26 mouse cellular contexts compared by ENCODE assay signal in genomic region chr12:75771410-75771809, GRCm38 (mm10). TPM values are rescaled to one million over a fixed set of nuclear protein-coding genes. Genes with fewer than 3 reads are reported as not detected.
DNase-seq lines count a peak whose midpoint lies in the region; ATAC-seq and TF ChIP-seq lines count a peak whose summit lies in the region.
"Had no signal": no experiment of that assay in that cellular context is flagged by ENCODE, and none has a peak within 500 bp of the region (broad histone marks: within the 10 kb centered on the region; RNA-seq: fewer than 3 reads in every experiment).

No protein-coding gene starts in this region.

- peak; percentile 81; the same call in 1 of the 2 replicates for ATAC-seq in intestine, embryonic 16.5 days
- peak; percentile 68; the same call in 1 of the 2 replicates for ATAC-seq in stomach, embryonic 15.5 days (ENCODE audit: insufficient read depth, low FRiP score, low read depth)
- ATAC-seq in midbrain, embryonic 16.5 days = no peak
- ATAC-seq: forebrain, embryonic 14.5 days; forebrain, postnatal 0 days; hindbrain, embryonic 16.5 days had no signal

- H3K36me3 ChIP-seq in MEL (ENCODE audit: control insufficient read depth in 1 of 2, insufficient read depth in 2 of 2, low read length in 2 of 2) = peaks cover 0 to 7% of the 10 kb centered on the region in 2 experiments; a peak in 2 of 4 replicates
- no peaks in the 10 kb centered on the region for H3K36me3 ChIP-seq in intestine, embryonic 16.5 days (ENCODE audit: control insufficient read depth, insufficient read depth, low read length)
- H3K36me3 ChIP-seq in stomach, embryonic 15.5 days = no peaks in the 10 kb centered on the region
- no peaks in the 10 kb centered on the region for H3K36me3 ChIP-seq in midbrain, embryonic 16.5 days (ENCODE audit: control insufficient read depth, insufficient read depth, low read length)
- H3K36me3 ChIP-seq: G1E; heart, embryonic 12.5 days; heart, embryonic 15.5 days; hindbrain, embryonic 10.5 days; hindbrain, embryonic 13.5 days had no signal

- H3K79me2 ChIP-seq in MEL (ENCODE audit: control insufficient read depth, insufficient read depth, low read length, poor library complexity) = no peaks in the 10 kb centered on the region

- no peaks in the 10 kb centered on the region for H3K4me1 ChIP-seq in MEL (ENCODE audit: control insufficient read depth in 1 of 2, insufficient read depth in 2 of 2, low read length in 2 of 2)
- peaks cover 6% of the 10 kb centered on the region; the same call in 1 of the 2 replicates for H3K4me1 ChIP-seq in intestine, embryonic 16.5 days (ENCODE audit: control insufficient read depth, insufficient read depth, low read length)
- 0 out of 2 replicates have a peak, but pooled peaks cover 3% of the 10 kb centered on the region for H3K4me1 ChIP-seq in stomach, embryonic 15.5 days
- no peaks in the 10 kb centered on the region for H3K4me1 ChIP-seq in midbrain, embryonic 16.5 days (ENCODE audit: control insufficient read depth, insufficient read depth, low read length)
- H3K4me1 ChIP-seq: hindbrain, embryonic 13.5 days had no signal

- H3K4me2 ChIP-seq in intestine, embryonic 16.5 days (ENCODE audit: low read depth, low read length) = no peak overlapping the region
- no peak overlapping the region for H3K4me2 ChIP-seq in stomach, embryonic 15.5 days
- H3K4me2 ChIP-seq in midbrain, embryonic 16.5 days (ENCODE audit: low read length) = no peak overlapping the region
- H3K4me2 ChIP-seq: heart, embryonic 12.5 days; heart, embryonic 15.5 days; hindbrain, embryonic 13.5 days had no signal

- H3K4me3 ChIP-seq in MEL (ENCODE audit: control insufficient read depth in 1 of 2, insufficient read depth in 1 of 2, low read depth in 2 of 2, low read length in 2 of 2) = no peak overlapping the region
- no peak overlapping the region for H3K4me3 ChIP-seq in intestine, embryonic 16.5 days (ENCODE audit: low read length)
- H3K4me3 ChIP-seq in stomach, embryonic 15.5 days (replicated peaks) = no peak overlapping the region
- no peak overlapping the region for H3K4me3 ChIP-seq in midbrain, embryonic 16.5 days (ENCODE audit: low read depth, low read length)
- H3K4me3 ChIP-seq: gastrocnemius, adult 2 months; heart, embryonic 12.5 days; heart, embryonic 15.5 days; hindbrain, embryonic 10.5 days; hindbrain, embryonic 13.5 days had no signal

- no peak for TF ChIP-seq POLR2A in MEL (IDR thresholded peaks at IDR 0.05; ENCODE audit: control insufficient read depth in 1 of 2, insufficient read depth in 1 of 2, low read depth in 1 of 2, low read length in 2 of 2, poor library complexity in 1 of 2)

- H3K27ac ChIP-seq in MEL (ENCODE audit: control insufficient read depth, low read depth, low read length) = no peak overlapping the region
- no peak overlapping the region for H3K27ac ChIP-seq in intestine, embryonic 16.5 days (ENCODE audit: low read length)
- H3K27ac ChIP-seq in stomach, embryonic 15.5 days = no peak overlapping the region
- no peak overlapping the region for H3K27ac ChIP-seq in midbrain, embryonic 16.5 days (ENCODE audit: low read length)
- H3K27ac ChIP-seq: gastrocnemius, adult 2 months; heart, embryonic 15.5 days; hindbrain, embryonic 10.5 days; hindbrain, embryonic 13.5 days had no signal

- 26% methylated on average over 3 of the region's 3 CpGs for WGBS in intestine, embryonic 16.5 days
- WGBS in stomach, embryonic 15.5 days = 37% methylated on average over 3 of the region's 3 CpGs
- WGBS in midbrain, embryonic 16.5 days = 67% methylated on average over 3 of the region's 3 CpGs

- no peaks in the 10 kb centered on the region for H3K9me3 ChIP-seq in MEL (replicated peaks; ENCODE audit: insufficient read depth, low read length)
- no peaks in the 10 kb centered on the region for H3K9me3 ChIP-seq in intestine, embryonic 16.5 days (ENCODE audit: control insufficient read depth, low read length)
- no peaks in the 10 kb centered on the region for H3K9me3 ChIP-seq in stomach, embryonic 15.5 days
- H3K9me3 ChIP-seq in midbrain, embryonic 16.5 days (replicated peaks; ENCODE audit: control insufficient read depth, low read length, poor library complexity, severe bottlenecking) = no peaks in the 10 kb centered on the region; the same call in 1 of the 2 replicates
- H3K9me3 ChIP-seq: heart, embryonic 15.5 days; hindbrain, embryonic 10.5 days had no signal

- TF ChIP-seq CTCF in MEL (IDR thresholded peaks at IDR 0.05 in 2 of 3, conservative IDR thresholded peaks at IDR 0.05 in 1 of 3; ENCODE audit: control insufficient read depth in 1 of 3, insufficient read depth in 1 of 3, low read depth in 2 of 3, low read length in 3 of 3, poor library complexity in 1 of 3, severe bottlenecking in 1 of 3) = no peak

- H3K9ac ChIP-seq in MEL (ENCODE audit: control insufficient read depth, low read depth, low read length, poor library complexity, severe bottlenecking) = no peak overlapping the region
- no peak overlapping the region for H3K9ac ChIP-seq in intestine, embryonic 16.5 days (ENCODE audit: low read depth, low read length)
- no peak overlapping the region for H3K9ac ChIP-seq in stomach, embryonic 15.5 days
- no peak overlapping the region for H3K9ac ChIP-seq in midbrain, embryonic 16.5 days (ENCODE audit: low read depth, low read length)
- H3K9ac ChIP-seq: forebrain, postnatal 0 days; heart, embryonic 12.5 days; heart, embryonic 15.5 days; hindbrain, embryonic 13.5 days had no signal

- TF ChIP-seq EP300 in MEL (IDR thresholded peaks at IDR 0.05; ENCODE audit: low read depth in 1 of 2, low read length in 2 of 2) = peak; percentile 30 to 41; a peak in 1 of 4 replicates

- peak; percentile 24 for DNase-seq in MEL (ENCODE audit: low read depth, low spot score)
- DNase-seq in urinary bladder, postnatal 10 days (ENCODE audit: low spot score) = no peak
- DNase-seq in cerebellum, adult 9-11 months = no peak
- DNase-seq: adrenal gland, adult 2 months; adrenal gland, postnatal 14 days; B cell, adult 2 months; cerebellum, adult 11-12 months; cerebellum, adult 8-10 months; cerebellum, postnatal 14 days; forebrain, postnatal 0 days; gastrocnemius, adult 2 months; gastrocnemius, postnatal 14 days; heart, adult 11 months; heart, postnatal 10 days; heart, postnatal 36 days had no signal

- H3K27me3 ChIP-seq in MEL (ENCODE audit: control insufficient read depth in 1 of 2, insufficient read depth in 2 of 2, low read length in 2 of 2) = no peaks in the 10 kb centered on the region
- no peaks in the 10 kb centered on the region for H3K27me3 ChIP-seq in intestine, embryonic 16.5 days (replicated peaks; ENCODE audit: control insufficient read depth, insufficient read depth, low read length)
- H3K27me3 ChIP-seq in stomach, embryonic 15.5 days (replicated peaks) = no peaks in the 10 kb centered on the region
- H3K27me3 ChIP-seq in midbrain, embryonic 16.5 days (ENCODE audit: control insufficient read depth, insufficient read depth, low read depth, low read length) = no peaks in the 10 kb centered on the region
- H3K27me3 ChIP-seq: CH12.LX; heart, embryonic 12.5 days; heart, embryonic 15.5 days; hindbrain, embryonic 13.5 days had no signal

- no peak for TF ChIP-seq RAD21 in MEL (IDR thresholded peaks at IDR 0.05; ENCODE audit: low read depth, low read length)

TF ChIP-seq in MEL, 35 proteins besides CTCF, POLR2A, EP300 and RAD21:
- no peak for TF ChIP-seq ZMIZ1 (IDR thresholded peaks at IDR 0.05; ENCODE audit: low read depth, low read length)
- TF ChIP-seq NELFE (IDR thresholded peaks at IDR 0.05; ENCODE audit: low read depth, low read length) = no peak
- TF ChIP-seq GATA1 (IDR thresholded peaks at IDR 0.05; ENCODE audit: low read depth, low read length) = peak; percentile 79
- 0 out of 2 replicates have a peak, but pooled peaks have one; percentile 35 for TF ChIP-seq ETS1 (IDR thresholded peaks at IDR 0.05; ENCODE audit: low read depth, low read length)
- peak; percentile 63; the same call in 1 of the 2 replicates for TF ChIP-seq RCOR1 (IDR thresholded peaks at IDR 0.05; ENCODE audit: low read depth, low read length)
- TF ChIP-seq CHD2 (IDR thresholded peaks at IDR 0.05; ENCODE audit: low read length) = no peak
- no peak for TF ChIP-seq MYC (IDR thresholded peaks at IDR 0.05; ENCODE audit: low read depth, low read length)
- no peak for TF ChIP-seq ZKSCAN1 (IDR thresholded peaks at IDR 0.05; ENCODE audit: low read depth, low read length)
TF ChIP-seq in MEL: peak in this region for 3.

RNA-seq across cellular contexts. Expression of gene Sgpp1, which starts 35.9 kb away (rescaled TPM):
- 22.7 and 25.7 TPM in 2 replicates for total RNA-seq in MEL (2012; rRNA removed)
- 10 to 100 TPM in 1 of 2 experiments, not detected in 1; 28.8 TPM for polyA plus RNA-seq in MEL (2012; ENCODE audit: insufficient read depth in 1 of 2, insufficient read length in 2 of 2, low read depth in 1 of 2, low replicate concordance in 2 of 2, missing spikeins in 1 of 2)
- polyA plus RNA-seq in intestine, embryonic 16.5 days (2015; fragmentation: Nextera tagmentation; extraction: Ambion mirVana) = 9.6 and 12.6 TPM in 2 replicates
- polyA plus RNA-seq in stomach, embryonic 15.5 days (2015; fragmentation: Nextera tagmentation; extraction: Ambion mirVana) = 21.9 and 23.4 TPM in 2 replicates
- polyA plus RNA-seq in midbrain, embryonic 16.5 days (2015; fragmentation: Nextera tagmentation; extraction: Ambion mirVana) = 10.9 and 12.0 TPM in 2 replicates

RNA-seq across cellular contexts. Expression of gene Syne2, which starts 46.5 kb away (rescaled TPM):
- total RNA-seq in MEL (2012; rRNA removed) = 0.10 and 0.15 TPM in 2 replicates
- polyA plus RNA-seq in MEL (2012; ENCODE audit: insufficient read depth in 1 of 2, insufficient read length in 2 of 2, low read depth in 1 of 2, low replicate concordance in 2 of 2, missing spikeins in 1 of 2) = under 1 TPM in 1 of 2 experiments, not detected in 1; 0.06 TPM
- polyA plus RNA-seq in intestine, embryonic 16.5 days (2015; fragmentation: Nextera tagmentation; extraction: Ambion mirVana) = 26.1 and 28.4 TPM in 2 replicates
- polyA plus RNA-seq in stomach, embryonic 15.5 days (2015; fragmentation: Nextera tagmentation; extraction: Ambion mirVana) = 49.2 and 53.1 TPM in 2 replicates
- 41.4 and 51.6 TPM in 2 replicates for polyA plus RNA-seq in midbrain, embryonic 16.5 days (2015; fragmentation: Nextera tagmentation; extraction: Ambion mirVana)
- polyA plus RNA-seq: G1E had no signal

Comparison
In these comparisons a context has a peak if more than half of its experiments do, and no peak if none do; other contexts are left out.
1. RNA of gene Syne2, which starts 46.5 kb away (polyA plus RNA-seq): 49.2 to 53.1 TPM in stomach, embryonic 15.5 days, 41.4 to 51.6 TPM in midbrain, embryonic 16.5 days and 26.1 to 28.4 TPM in intestine, embryonic 16.5 days; 0.06 TPM in MEL; every median in the first group is over 10 times any median in the second.